Mouse (Mus musculus): ENCODE data around the gene Polr3f. TPM values are rescaled to one million over a fixed set of nuclear protein-coding genes. Genes with fewer than 3 reads are reported as not detected.
A peak's percentile ranks its signal among the peaks of the same experiment; 100 is the strongest.

Gene Polr3f
- polyA plus RNA-seq, 1 experiment from 2014 or later = 26.3 TPM

- Histone ChIP-seq H3K9ac (no peak overlapping the region), H3K27ac (no peak overlapping the region), H3K27me3 (no peaks in the 10 kb centered on the region), H3K4me3 (no peak overlapping the region), H3K4me2 (no peak overlapping the region), H3K36me3 (peaks cover 71% of the 10 kb centered on the region), H3K4me1 (no peaks in the 10 kb centered on the region), H3K9me3 (no peaks in the 10 kb centered on the region)
- 80% methylated on average over 4 of the region's 4 CpGs for WGBS
- ATAC-seq (ENCODE audit: borderline replicate concordance, extremely low read depth, low FRiP score, low TSS enrichment) = no peak
Observed at GRCm38 (mm10) chr2:144541246-144541645, 13.7 kb downstream of the Polr3f start.

GRCm38 (mm10) chr2:144543670-144544069 lies 16.2 kb downstream of the Polr3f start:
- no peak for ATAC-seq (ENCODE audit: borderline replicate concordance, extremely low read depth, low FRiP score, low TSS enrichment)
- no peaks in the 10 kb centered on the region for H3K27me3 ChIP-seq
- H3K36me3 ChIP-seq = peaks cover 55% of the 10 kb centered on the region
- no peaks in the 10 kb centered on the region for H3K9me3 ChIP-seq
- no peak overlapping the region for H3K9ac ChIP-seq
- H3K4me3 ChIP-seq = no peak overlapping the region
- H3K27ac ChIP-seq = no peak overlapping the region
- H3K4me1 ChIP-seq = no peaks in the 10 kb centered on the region
- no peak overlapping the region for H3K4me2 ChIP-seq
- 86% methylated on average over 6 of the region's 6 CpGs for WGBS

- Histone ChIP-seq H3K9me3 (no peaks in the 10 kb centered on the region), H3K4me3 (no peak overlapping the region), H3K9ac (no peak overlapping the region), H3K27me3 (no peaks in the 10 kb centered on the region), H3K27ac (peak overlapping the region; percentile 29; the same call in 1 of the 2 replicates), H3K4me2 (no peak overlapping the region), H3K36me3 (peaks cover 46% of the 10 kb centered on the region), H3K4me1 (peaks cover 8% of the 10 kb centered on the region)
- no peak for ATAC-seq (ENCODE audit: borderline replicate concordance, extremely low read depth, low FRiP score, low TSS enrichment)
- WGBS = 64% methylated on average over 6 of the region's 6 CpGs
Observed at GRCm38 (mm10) chr2:144544630-144545029, 17.1 kb downstream of the Polr3f start.

GRCm38 (mm10) chr2:144545061-144545460 lies 17.5 kb downstream of the Polr3f start:
- WGBS = 86% methylated on average over 2 of the region's 2 CpGs
- H3K36me3 ChIP-seq = peaks cover 41% of the 10 kb centered on the region
- H3K9ac ChIP-seq = no peak overlapping the region
- H3K27ac ChIP-seq = no peak overlapping the region
- no peaks in the 10 kb centered on the region for H3K27me3 ChIP-seq
- H3K4me2 ChIP-seq = no peak overlapping the region
- H3K9me3 ChIP-seq = no peaks in the 10 kb centered on the region
- H3K4me3 ChIP-seq = no peak overlapping the region
- peaks cover 9% of the 10 kb centered on the region for H3K4me1 ChIP-seq
- no peak for ATAC-seq (ENCODE audit: borderline replicate concordance, extremely low read depth, low FRiP score, low TSS enrichment)

GRCm38 (mm10) chr2:144545481-144545880 lies 18.0 kb downstream of the Polr3f start:
- 34% methylated on average over 1 of the region's 1 CpGs for WGBS
- no peaks in the 10 kb centered on the region for H3K27me3 ChIP-seq
- H3K4me1 ChIP-seq = peaks cover 9% of the 10 kb centered on the region
- H3K27ac ChIP-seq = no peak overlapping the region
- no peak overlapping the region for H3K9ac ChIP-seq
- peaks cover 37% of the 10 kb centered on the region for H3K36me3 ChIP-seq
- H3K4me3 ChIP-seq = no peak overlapping the region
- ATAC-seq (ENCODE audit: borderline replicate concordance, extremely low read depth, low FRiP score, low TSS enrichment) = no peak
- no peaks in the 10 kb centered on the region for H3K9me3 ChIP-seq
- H3K4me2 ChIP-seq = no peak overlapping the region

- Histone ChIP-seq H3K27ac (no peak overlapping the region), H3K4me1 (peaks cover 9% of the 10 kb centered on the region), H3K9me3 (no peaks in the 10 kb centered on the region), H3K4me3 (no peak overlapping the region), H3K27me3 (no peaks in the 10 kb centered on the region), H3K9ac (no peak overlapping the region), H3K36me3 (peaks cover 28% of the 10 kb centered on the region), H3K4me2 (no peak overlapping the region)
- 62% methylated on average over 4 of the region's 4 CpGs for WGBS
- no peak for ATAC-seq (ENCODE audit: borderline replicate concordance, extremely low read depth, low FRiP score, low TSS enrichment)
Observed at GRCm38 (mm10) chr2:144547559-144547958, 20.0 kb downstream of the Polr3f start.

- peak; percentile 93; the same call in 1 of the 2 replicates for ATAC-seq (ENCODE audit: borderline replicate concordance, extremely low read depth, low FRiP score, low TSS enrichment)
- Histone ChIP-seq H3K4me2 (peak within 1 kb of the TSS; percentile 57), H3K27me3 (no peaks in the 10 kb centered on the region), H3K4me3 (peak within 1 kb of the TSS; percentile 82), H3K36me3 (peaks cover 7% of the 10 kb centered on the region; the same call in 1 of the 2 replicates), H3K27ac (peak within 1 kb of the TSS; percentile 94), H3K9ac (peak within 1 kb of the TSS; percentile 88), H3K9me3 (no peaks in the 10 kb centered on the region), H3K4me1 (peaks cover 11% of the 10 kb centered on the region)
- whole genome bisulfite sequencing = under 1% methylated on average over 17 of the region's 17 CpGs
Observed at GRCm38 (mm10) chr2:144550529-144550928, 23.0 kb downstream of the Polr3f start, which contains the start of gene Rbbp9. Gene Rbbp9 (minus strand): TSS chr2:144550869.

- Histone ChIP-seq H3K4me1 (peaks cover 24% of the 10 kb centered on the region), H3K4me2 (no peak overlapping the region), H3K9ac (no peak overlapping the region), H3K27me3 (no peaks in the 10 kb centered on the region), H3K9me3 (no peaks in the 10 kb centered on the region), H3K4me3 (no peak overlapping the region), H3K36me3 (no peaks in the 10 kb centered on the region), H3K27ac (no peak overlapping the region)
- WGBS = 90% methylated on average over 3 of the region's 3 CpGs
- no peak for ATAC-seq (ENCODE audit: borderline replicate concordance, extremely low read depth, low FRiP score, low TSS enrichment)
Observed at GRCm38 (mm10) chr2:144553905-144554304, 26.4 kb downstream of the Polr3f start.

- WGBS = under 1% methylated on average over 14 of the region's 14 CpGs
- ATAC-seq (ENCODE audit: borderline replicate concordance, extremely low read depth, low FRiP score, low TSS enrichment) = no peak
- Histone ChIP-seq H3K4me2 (peak overlapping the region; percentile 55), H3K9ac (peak overlapping the region; percentile 80), H3K27ac (peak overlapping the region; percentile 93), H3K4me3 (peak overlapping the region; percentile 88), H3K27me3 (no peaks in the 10 kb centered on the region), H3K4me1 (peaks cover 16% of the 10 kb centered on the region), H3K36me3 (peaks cover 12% of the 10 kb centered on the region), H3K9me3 (no peaks in the 10 kb centered on the region)
Observed at GRCm38 (mm10) chr2:144555286-144555819, 27.8 kb downstream of the Polr3f start.

- peak; percentile 98 for ATAC-seq (ENCODE audit: borderline replicate concordance, extremely low read depth, low FRiP score, low TSS enrichment)
- Histone ChIP-seq H3K36me3 (peaks cover 13% of the 10 kb centered on the region), H3K4me3 (peak within 1 kb of the TSS; percentile 88), H3K4me1 (peaks cover 16% of the 10 kb centered on the region), H3K4me2 (peak within 1 kb of the TSS; percentile 62), H3K9me3 (no peaks in the 10 kb centered on the region), H3K27ac (peak within 1 kb of the TSS; percentile 93), H3K27me3 (no peaks in the 10 kb centered on the region), H3K9ac (peak within 1 kb of the TSS; percentile 80)
- WGBS = under 1% methylated on average over 44 of the region's 44 CpGs
Observed at GRCm38 (mm10) chr2:144555820-144556552, 28.5 kb downstream of the Polr3f start, which contains the start of gene Sec23b. Gene Sec23b (plus strand): TSS chr2:144556229.

- H3K9ac ChIP-seq = no peak overlapping the region
- 68% methylated on average over 4 of the region's 4 CpGs for WGBS
- H3K27ac ChIP-seq = no peak overlapping the region
- peaks cover 3% of the 10 kb centered on the region; the same call in 1 of the 2 replicates for H3K4me1 ChIP-seq
- no peak for ATAC-seq (ENCODE audit: borderline replicate concordance, extremely low read depth, low FRiP score, low TSS enrichment)
- no peak overlapping the region for H3K4me2 ChIP-seq
- no peaks in the 10 kb centered on the region for H3K27me3 ChIP-seq
- no peaks in the 10 kb centered on the region for H3K9me3 ChIP-seq
- H3K36me3 ChIP-seq = peaks cover 61% of the 10 kb centered on the region
- no peak overlapping the region for H3K4me3 ChIP-seq
Observed at GRCm38 (mm10) chr2:144588723-144589122, 61.2 kb downstream of the Polr3f start.
